Comparison of ENCODE assay signal across 9 mouse cellular contexts in the genomic region with DNA sequence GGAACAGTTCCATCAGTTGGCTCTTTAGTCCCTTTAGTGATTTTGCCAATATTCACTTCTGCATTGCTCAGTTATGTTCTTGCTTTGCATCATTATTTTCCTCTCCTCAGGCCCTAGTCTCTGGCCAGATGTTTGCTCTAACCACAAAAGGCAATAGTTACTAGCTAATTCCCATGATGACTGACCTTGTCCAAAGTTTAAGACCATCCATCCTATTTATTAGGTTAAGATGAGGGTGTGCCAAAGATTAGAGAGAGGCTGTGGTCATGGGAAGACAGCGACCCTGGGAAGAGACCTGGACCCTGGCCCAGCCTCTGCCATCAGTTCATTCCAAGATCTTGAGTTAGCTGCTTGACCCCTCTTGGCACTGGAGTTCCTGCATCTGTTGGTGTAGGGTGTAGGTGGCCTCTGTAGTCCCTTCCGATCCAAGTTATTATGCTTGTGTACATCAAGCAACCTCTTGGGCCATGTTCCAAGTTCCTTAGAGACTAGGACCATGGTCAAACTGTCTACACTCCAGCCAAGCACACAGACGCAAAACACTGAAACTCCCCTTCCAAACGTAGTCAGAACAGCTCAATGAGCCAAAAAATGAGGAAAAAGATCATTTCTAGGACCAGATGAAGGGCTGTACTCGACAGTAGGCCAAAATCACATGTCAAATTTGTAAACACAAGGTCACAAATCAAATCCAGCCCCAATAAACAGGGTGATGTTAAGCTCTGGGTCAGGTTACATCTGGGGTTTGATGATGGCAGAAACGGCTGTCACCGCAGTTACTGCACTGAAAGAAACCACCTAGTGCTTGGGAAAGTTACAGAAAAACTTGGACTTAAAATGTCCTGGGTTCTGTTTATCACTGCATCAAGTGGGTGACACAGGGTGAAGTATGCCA.
A peak's percentile ranks its signal among the peaks of the same experiment; 100 is the strongest.
DNase-seq lines count a peak whose midpoint lies in the region; ATAC-seq and TF ChIP-seq lines count a peak whose summit lies in the region.
"Had no signal": no experiment of that assay in that cellular context is flagged by ENCODE, and none has a peak within 500 bp of the region (broad histone marks: within the 10 kb centered on the region; RNA-seq: fewer than 3 reads in every experiment).

No protein-coding gene starts in this region.

- no peak overlapping the region for H3K4me3 ChIP-seq in liver, adult 2 months (ENCODE audit: insufficient read depth, low read depth, low read length)
- no peak overlapping the region for H3K4me3 ChIP-seq in liver, embryonic 12.5 days
- H3K4me3 ChIP-seq in heart, embryonic 16.5 days (ENCODE audit: low read length) = no peak overlapping the region
- no peak overlapping the region for H3K4me3 ChIP-seq in limb, embryonic 10.5 days
- H3K4me3 ChIP-seq: megakaryocyte, embryonic 14.5 days had no signal

- no peak for TF ChIP-seq POLR2A in liver, adult 2 months (IDR thresholded peaks at IDR 0.05; ENCODE audit: extremely low read depth, insufficient read depth, low read length)

- no peak overlapping the region for H3K4me2 ChIP-seq in liver, embryonic 12.5 days
- H3K4me2 ChIP-seq in heart, embryonic 16.5 days (ENCODE audit: low read depth, low read length) = no peak overlapping the region

- H3K9ac ChIP-seq in liver, adult 2 months (ENCODE audit: low read depth, low read length) = no peak overlapping the region
- no peak overlapping the region for H3K9ac ChIP-seq in liver, embryonic 12.5 days
- no peak overlapping the region for H3K9ac ChIP-seq in heart, embryonic 16.5 days (ENCODE audit: low read length)

- H3K4me1 ChIP-seq in liver, adult 2 months (ENCODE audit: control insufficient read depth, insufficient read depth, low read length) = no peaks in the 10 kb centered on the region; the same call in 1 of the 2 replicates
- H3K4me1 ChIP-seq in liver, embryonic 12.5 days = no peaks in the 10 kb centered on the region
- H3K4me1 ChIP-seq in heart, embryonic 16.5 days (ENCODE audit: control insufficient read depth, insufficient read depth, low read length) = peaks cover 2% of the 10 kb centered on the region; the same call in 1 of the 2 replicates
- H3K4me1 ChIP-seq in limb, embryonic 10.5 days = peaks cover 22% of the 10 kb centered on the region
- H3K4me1 ChIP-seq: megakaryocyte, embryonic 14.5 days had no signal

- no peaks in the 10 kb centered on the region for H3K36me3 ChIP-seq in liver, adult 2 months (ENCODE audit: control insufficient read depth, insufficient read depth, low read length)
- no peaks in the 10 kb centered on the region for H3K36me3 ChIP-seq in liver, embryonic 12.5 days
- H3K36me3 ChIP-seq in heart, embryonic 16.5 days (ENCODE audit: control insufficient read depth, insufficient read depth) = no peaks in the 10 kb centered on the region
- 0 out of 2 replicates have a peak, but pooled peaks cover 3% of the 10 kb centered on the region for H3K36me3 ChIP-seq in limb, embryonic 10.5 days

- H3K27me3 ChIP-seq in liver, adult 2 months (ENCODE audit: control insufficient read depth, insufficient read depth, low read length) = no peaks in the 10 kb centered on the region
- H3K27me3 ChIP-seq in liver, embryonic 12.5 days (replicated peaks) = no peaks in the 10 kb centered on the region
- no peaks in the 10 kb centered on the region for H3K27me3 ChIP-seq in heart, embryonic 16.5 days (ENCODE audit: control insufficient read depth, insufficient read depth, low read length)
- no peaks in the 10 kb centered on the region for H3K27me3 ChIP-seq in limb, embryonic 10.5 days (ENCODE audit: low read depth, poor library complexity, severe bottlenecking)
- H3K27me3 ChIP-seq: megakaryocyte, embryonic 14.5 days had no signal

- TF ChIP-seq CTCF in liver, adult 2 months (IDR thresholded peaks at IDR 0.05; ENCODE audit: low read depth, low read length) = no peak

- H3K27ac ChIP-seq in liver, adult 2 months (replicated peaks; ENCODE audit: insufficient read depth, low read depth, low read length) = no peak overlapping the region
- no peak overlapping the region for H3K27ac ChIP-seq in liver, embryonic 12.5 days
- peak overlapping the region; percentile 8 for H3K27ac ChIP-seq in heart, embryonic 16.5 days (ENCODE audit: low read length)
- H3K27ac ChIP-seq in limb, embryonic 10.5 days = 0 out of 2 replicates have a peak overlapping the region, but pooled peaks have one; percentile 42

- peak; percentile 68 for DNase-seq in liver, adult 2 months (ENCODE audit: extremely low read depth, low read depth, low spot score)
- no peak for DNase-seq in limb, embryonic 10.5 days (ENCODE audit: low spot score)
- DNase-seq in testis, postnatal 10 days (ENCODE audit: low spot score) = peak; percentile 62
- DNase-seq in left cerebral cortex, postnatal 10 days (ENCODE audit: extremely low spot score in 1 of 2, low spot score in 2 of 2) = no peak
- no peak for DNase-seq in layer of hippocampus, postnatal 36 days
- no peak for DNase-seq in left cerebral cortex, adult 18-20 months (ENCODE audit: low spot score in 2 of 2)

- H3K79me2 ChIP-seq in liver, adult 2 months (ENCODE audit: control insufficient read depth, insufficient read depth, low read length) = no peaks in the 10 kb centered on the region

- intact Hi-C loops in left cerebral cortex, postnatal 10 days (cut with DNase I) = no loop called here

- 76% methylated on average over 7 of the region's 7 CpGs for WGBS in liver, adult 2 months
- 63% methylated on average over 7 of the region's 7 CpGs for WGBS in liver, embryonic 12.5 days (ENCODE audit: insufficient replicate concordance)
- 53% methylated on average over 7 of the region's 7 CpGs for WGBS in heart, embryonic 16.5 days
- 56% methylated on average over 7 of the region's 7 CpGs for WGBS in limb, embryonic 10.5 days

- no peaks in the 10 kb centered on the region for H3K9me3 ChIP-seq in liver, embryonic 12.5 days (replicated peaks)
- H3K9me3 ChIP-seq in heart, embryonic 16.5 days (replicated peaks; ENCODE audit: control insufficient read depth, low read length) = no peaks in the 10 kb centered on the region
- H3K9me3 ChIP-seq in limb, embryonic 10.5 days (replicated peaks) = no peaks in the 10 kb centered on the region

- no peak for ATAC-seq in liver, embryonic 12.5 days
- peak; percentile 69 for ATAC-seq in heart, embryonic 16.5 days (replicated peaks; ENCODE audit: extremely low read depth, insufficient read depth, low FRiP score)

Comparison
In these comparisons a context has a peak if more than half of its experiments do, and no peak if none do; other contexts are left out.
1. DNase-seq: peak in liver, adult 2 months (single experiment) and testis, postnatal 10 days (single experiment); none in limb, embryonic 10.5 days (single experiment), left cerebral cortex, postnatal 10 days (0 of 2), layer of hippocampus, postnatal 36 days (0 of 2) and left cerebral cortex, adult 18-20 months (0 of 2).
2. H3K27ac ChIP-seq: peak in heart, embryonic 16.5 days (single experiment) and limb, embryonic 10.5 days (single experiment); none in liver, adult 2 months (single experiment) and liver, embryonic 12.5 days (single experiment).